Mouse (Mus musculus): ENCODE data around the gene Spata45.

DNA sequence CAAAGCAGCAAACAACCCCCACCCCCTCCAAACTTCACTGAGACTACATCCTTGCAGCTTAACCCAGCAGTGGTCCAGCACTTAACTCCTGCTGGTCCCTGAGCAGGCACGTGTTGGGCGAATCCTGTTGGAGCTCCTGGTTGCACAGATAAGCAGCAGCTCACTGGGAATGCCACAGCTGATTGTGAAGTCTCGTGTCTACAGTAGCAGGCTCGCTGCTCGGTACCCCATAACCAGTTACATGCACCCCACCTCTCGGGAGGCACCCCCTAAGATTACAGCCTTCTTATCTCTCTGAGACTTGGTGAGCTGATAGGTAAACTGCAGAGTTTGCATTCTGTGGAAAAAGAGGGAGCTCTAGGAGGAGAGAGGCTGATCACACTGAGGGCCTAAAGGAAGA, 52.9 kb downstream of the Spata45 start:
- TF ChIP-seq FLI1 (IDR thresholded peaks at IDR 0.05; ENCODE audit: low read length) (no peak), GATA1 (IDR thresholded peaks at IDR 0.05; ENCODE audit: borderline replicate concordance, low read length) (no peak)

All from megakaryocyte, embryonic 14.5 days (primary cell).